Mouse (Mus musculus): Measurements from ENCODE around the gene Ago1. TPM values are rescaled to one million over a fixed set of nuclear protein-coding genes. Genes with fewer than 3 reads are reported as not detected.

The Ago1 gene
- polyA plus RNA-seq (2016; fragmentation: Nextera tagmentation; extraction: Ambion mirVana), result 18.4 and 19.7 TPM in 2 replicates

DNA sequence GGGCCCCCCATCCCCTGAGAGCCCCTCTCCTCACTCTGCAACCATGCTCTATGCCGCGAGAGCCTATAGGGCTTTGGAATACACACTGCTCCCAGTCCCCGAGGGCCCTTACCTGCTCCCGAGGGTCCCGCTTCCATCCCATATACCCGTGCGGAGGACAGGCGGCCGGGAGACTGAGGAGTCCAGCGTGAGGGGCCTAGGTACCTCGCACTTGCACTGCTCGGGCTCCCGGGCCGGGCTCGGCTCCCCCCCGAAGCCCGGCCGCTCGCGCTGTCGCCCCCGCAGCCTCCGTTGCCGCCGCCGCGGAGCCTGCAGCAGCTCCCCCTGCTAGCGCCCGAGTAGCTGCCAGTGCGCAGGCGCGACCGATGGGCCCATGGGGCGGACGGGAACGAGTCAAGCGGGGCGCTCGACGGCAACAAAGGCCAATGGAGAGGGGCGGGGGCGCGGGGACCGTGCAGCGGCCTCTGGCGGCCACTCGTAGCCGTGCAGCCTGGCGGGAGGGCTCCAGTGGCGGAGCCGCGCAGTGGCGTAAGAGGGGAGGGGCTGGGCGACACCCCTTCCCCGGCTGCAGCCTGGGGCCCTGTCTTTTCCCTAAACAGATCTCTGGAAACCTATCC lies at the start of gene Ago1:
Gene Ago1 (minus strand): TSS at position 299 of the 617 bp plus-strand sequence.
- Histone ChIP-seq H3K4me1 (peaks cover 39% of the 10 kb centered on the region), H3K4me2 (replicated peaks) (peak within 1 kb of the TSS; percentile 74), H3K27me3 (replicated peaks) (no peaks in the 10 kb centered on the region), H3K9me3 (no peaks in the 10 kb centered on the region), H3K36me3 (no peaks in the 10 kb centered on the region; the same call in 1 of the 2 replicates), H3K9ac (peak within 1 kb of the TSS; percentile 97), H3K27ac (peak within 1 kb of the TSS; percentile 93), H3K4me3 (peak within 1 kb of the TSS; percentile 94)
- WGBS, result under 1% methylated on average over 55 of the region's 55 CpGs
- ATAC-seq (ENCODE audit: low FRiP score, low read depth), result peak; percentile 77

GRCm38 (mm10) chr4:126512308-126513066 lies 44.1 kb upstream of the Ago1 start:
- H3K4me1 ChIP-seq, result no peaks in the 10 kb centered on the region
- no peaks in the 10 kb centered on the region for H3K27me3 ChIP-seq (replicated peaks)
- no peak for ATAC-seq (ENCODE audit: low FRiP score, low read depth)
- no peak overlapping the region for H3K9ac ChIP-seq
- no peak overlapping the region for H3K4me3 ChIP-seq
- no peak overlapping the region for H3K27ac ChIP-seq
- no peaks in the 10 kb centered on the region for H3K9me3 ChIP-seq
- H3K36me3 ChIP-seq, result peaks cover 57% of the 10 kb centered on the region
- 89% methylated on average over 6 of the region's 6 CpGs for WGBS
- no peak overlapping the region for H3K4me2 ChIP-seq (replicated peaks)

GRCm38 (mm10) chr4:126511013-126511412 lies 42.6 kb upstream of the Ago1 start:
- peaks cover 65% of the 10 kb centered on the region for H3K36me3 ChIP-seq
- no peak overlapping the region for H3K9ac ChIP-seq
- ATAC-seq (ENCODE audit: low FRiP score, low read depth), result no peak
- 86% methylated on average over 5 of the region's 5 CpGs for WGBS
- no peak overlapping the region for H3K4me2 ChIP-seq (replicated peaks)
- no peaks in the 10 kb centered on the region for H3K4me1 ChIP-seq
- no peaks in the 10 kb centered on the region for H3K27me3 ChIP-seq (replicated peaks)
- no peak overlapping the region for H3K27ac ChIP-seq
- no peak overlapping the region for H3K4me3 ChIP-seq
- no peaks in the 10 kb centered on the region for H3K9me3 ChIP-seq

GRCm38 (mm10) chr4:126509072-126509471 lies 40.7 kb upstream of the Ago1 start:
- Histone ChIP-seq H3K4me1 (no peaks in the 10 kb centered on the region), H3K36me3 (peaks cover 69% of the 10 kb centered on the region), H3K27ac (no peak overlapping the region), H3K4me3 (no peak overlapping the region), H3K9ac (no peak overlapping the region), H3K27me3 (replicated peaks) (no peaks in the 10 kb centered on the region), H3K4me2 (replicated peaks) (no peak overlapping the region), H3K9me3 (no peaks in the 10 kb centered on the region)
- WGBS, result 94% methylated on average over 2 of the region's 2 CpGs
- no peak for ATAC-seq (ENCODE audit: low FRiP score, low read depth)

- 76% methylated on average over 14 of the region's 14 CpGs for WGBS
- no peak overlapping the region for H3K9ac ChIP-seq
- no peaks in the 10 kb centered on the region for H3K4me1 ChIP-seq
- no peak overlapping the region for H3K4me3 ChIP-seq
- no peak for ATAC-seq (ENCODE audit: low FRiP score, low read depth)
- no peak overlapping the region for H3K27ac ChIP-seq
- H3K9me3 ChIP-seq, result no peaks in the 10 kb centered on the region
- H3K4me2 ChIP-seq (replicated peaks), result no peak overlapping the region
- peaks cover 69% of the 10 kb centered on the region for H3K36me3 ChIP-seq
- no peaks in the 10 kb centered on the region for H3K27me3 ChIP-seq (replicated peaks)
These were observed 39.9 kb upstream of the Ago1 start for GRCm38 (mm10) chr4:126508110-126508899.

- Histone ChIP-seq H3K4me1 (no peaks in the 10 kb centered on the region), H3K4me2 (replicated peaks) (no peak overlapping the region), H3K27me3 (replicated peaks) (no peaks in the 10 kb centered on the region), H3K4me3 (no peak overlapping the region), H3K9me3 (no peaks in the 10 kb centered on the region), H3K9ac (no peak overlapping the region), H3K27ac (no peak overlapping the region), H3K36me3 (peaks cover 26% of the 10 kb centered on the region)
- no peak for ATAC-seq (ENCODE audit: low FRiP score, low read depth)
- WGBS, result 58% methylated on average over 8 of the region's 8 CpGs
These were observed 34.6 kb upstream of the Ago1 start for GRCm38 (mm10) chr4:126502977-126503309.

DNA sequence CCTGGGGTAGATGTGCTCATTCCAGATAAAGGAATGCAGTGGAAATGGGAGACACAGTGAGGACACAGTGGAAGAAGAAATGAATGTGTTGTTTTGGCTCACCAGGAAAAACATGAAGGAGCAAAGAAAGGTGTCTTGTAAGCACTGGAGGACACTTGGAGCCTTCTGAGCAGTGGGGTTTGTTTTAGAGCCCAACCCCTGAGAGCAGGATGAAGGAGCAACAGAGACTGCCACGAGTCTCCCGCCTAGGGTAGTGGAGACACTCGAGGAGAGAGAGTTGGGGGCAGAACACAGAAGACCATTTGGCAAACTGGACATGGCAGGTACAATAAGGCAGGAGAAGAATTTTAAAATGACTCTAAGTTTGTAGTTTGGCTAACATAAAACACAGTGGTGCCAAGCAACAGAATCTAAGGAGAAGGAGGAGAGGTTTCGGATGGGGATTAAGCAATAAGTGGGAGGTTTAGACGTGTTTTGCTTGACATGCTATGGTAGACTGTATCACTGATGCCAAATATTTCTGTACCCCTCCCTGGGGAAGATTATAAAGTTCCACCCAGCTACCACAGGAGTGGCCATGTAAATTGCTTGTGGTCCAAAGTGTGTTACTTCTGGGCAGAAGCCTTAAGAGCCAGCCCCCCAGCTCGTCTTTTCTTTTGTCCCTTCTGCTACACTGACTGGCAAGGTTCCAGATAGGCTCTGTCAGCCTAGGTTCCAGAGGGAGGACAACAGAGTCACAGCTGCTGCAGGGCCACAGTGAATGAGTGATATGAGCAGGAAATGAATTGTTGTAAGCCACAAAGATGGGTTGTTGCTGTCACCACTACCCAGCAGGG lies 34.0 kb upstream of the Ago1 start:
- 75% methylated on average over 6 of the region's 6 CpGs for WGBS
- no peak overlapping the region for H3K27ac ChIP-seq
- ATAC-seq (ENCODE audit: low FRiP score, low read depth), result no peak

DNA sequence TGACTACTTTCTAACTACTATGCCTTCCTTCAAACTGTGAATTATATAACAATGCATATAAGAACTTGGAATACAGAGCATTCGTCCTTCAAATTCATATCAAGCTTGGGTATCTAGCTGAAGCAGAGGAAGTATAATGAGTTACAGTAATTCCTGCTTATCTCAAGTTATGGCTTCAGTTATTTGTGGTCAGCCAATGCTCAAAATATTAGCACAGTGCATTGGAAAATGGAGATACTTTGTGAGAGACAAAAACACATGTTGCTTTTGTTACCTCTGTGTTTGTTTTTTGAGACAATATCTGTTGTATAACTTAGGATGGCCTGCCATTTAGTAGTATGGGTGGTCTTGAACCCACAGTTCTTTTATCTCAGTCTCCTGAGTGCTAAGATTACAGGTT lies 30.2 kb upstream of the Ago1 start:
- Histone ChIP-seq H3K4me2 (replicated peaks) (no peak overlapping the region), H3K27ac (no peak overlapping the region), H3K9ac (no peak overlapping the region), H3K4me1 (no peaks in the 10 kb centered on the region), H3K27me3 (replicated peaks) (no peaks in the 10 kb centered on the region), H3K36me3 (peaks cover 12% of the 10 kb centered on the region), H3K4me3 (no peak overlapping the region), H3K9me3 (no peaks in the 10 kb centered on the region)
- no peak for ATAC-seq (ENCODE audit: low FRiP score, low read depth)
- WGBS, result 80% methylated on average over 1 of the region's 1 CpGs

More for the DNA sequence above, 34.0 kb upstream of the Ago1 start:
- Histone ChIP-seq H3K27me3 (replicated peaks) (no peaks in the 10 kb centered on the region), H3K4me1 (no peaks in the 10 kb centered on the region), H3K9me3 (no peaks in the 10 kb centered on the region), H3K4me3 (no peak overlapping the region), H3K9ac (no peak overlapping the region), H3K4me2 (replicated peaks) (no peak overlapping the region), H3K36me3 (peaks cover 26% of the 10 kb centered on the region)

GRCm38 (mm10) chr4:126496963-126497362 lies 28.6 kb upstream of the Ago1 start:
- ATAC-seq (ENCODE audit: low FRiP score, low read depth), result no peak
- Histone ChIP-seq H3K27me3 (replicated peaks) (no peaks in the 10 kb centered on the region), H3K9ac (no peak overlapping the region), H3K4me1 (no peaks in the 10 kb centered on the region), H3K9me3 (no peaks in the 10 kb centered on the region), H3K27ac (no peak overlapping the region), H3K4me3 (no peak overlapping the region), H3K36me3 (peaks cover 25% of the 10 kb centered on the region), H3K4me2 (replicated peaks) (no peak overlapping the region)
- WGBS, result 89% methylated on average over 2 of the region's 2 CpGs

GRCm38 (mm10) chr4:126495942-126496790 lies 27.8 kb upstream of the Ago1 start:
- no peaks in the 10 kb centered on the region for H3K4me1 ChIP-seq
- H3K4me3 ChIP-seq, result no peak overlapping the region
- no peak overlapping the region for H3K4me2 ChIP-seq (replicated peaks)
- H3K27ac ChIP-seq, result no peak overlapping the region
- ATAC-seq (ENCODE audit: low FRiP score, low read depth), result no peak
- no peak overlapping the region for H3K9ac ChIP-seq
- H3K27me3 ChIP-seq (replicated peaks), result no peaks in the 10 kb centered on the region
- 85% methylated on average over 5 of the region's 5 CpGs for WGBS
- H3K36me3 ChIP-seq, result peaks cover 31% of the 10 kb centered on the region
- H3K9me3 ChIP-seq, result no peaks in the 10 kb centered on the region

GRCm38 (mm10) chr4:126495453-126495852 lies 27.1 kb upstream of the Ago1 start:
- H3K9me3 ChIP-seq, result no peaks in the 10 kb centered on the region
- H3K9ac ChIP-seq, result no peak overlapping the region
- no peaks in the 10 kb centered on the region for H3K4me1 ChIP-seq
- no peaks in the 10 kb centered on the region for H3K27me3 ChIP-seq (replicated peaks)
- H3K4me3 ChIP-seq, result no peak overlapping the region
- H3K36me3 ChIP-seq, result peaks cover 37% of the 10 kb centered on the region
- H3K4me2 ChIP-seq (replicated peaks), result no peak overlapping the region
- ATAC-seq (ENCODE audit: low FRiP score, low read depth), result no peak
- no peak overlapping the region for H3K27ac ChIP-seq
- 70% methylated on average over 5 of the region's 5 CpGs for WGBS

Measured in neural tube, embryonic 12.5 days (tissue).